Mouse (Mus musculus): ENCODE data around the gene Il1rl2. TPM values are rescaled to one million over a fixed set of nuclear protein-coding genes. Genes with fewer than 3 reads are reported as not detected.

The Il1rl2 gene
- total and polyA plus RNA-seq, 2 experiments = 0.06 to 0.37 TPM

DNA sequence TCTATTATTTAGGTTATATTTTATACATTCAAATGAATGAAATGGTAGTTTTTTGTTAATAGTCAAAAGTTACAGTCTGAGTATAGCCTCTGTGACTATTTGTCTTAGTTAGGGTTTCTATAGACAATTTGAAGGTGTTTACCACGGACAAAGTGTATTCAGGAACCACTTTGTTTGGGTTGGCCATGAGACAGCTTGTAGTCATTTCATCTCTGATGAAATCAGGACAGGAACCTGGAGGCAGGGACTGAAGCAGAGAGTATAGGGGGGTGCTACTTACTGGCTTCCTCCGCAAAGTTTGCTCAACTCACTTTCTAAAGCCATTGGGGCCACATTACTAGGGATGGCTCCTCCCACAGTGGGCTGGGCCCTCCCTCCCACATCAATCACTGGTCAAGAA lies 12.8 kb upstream of the Il1rl2 start:
- TF ChIP-seq POLR2A (IDR thresholded peaks at IDR 0.05; ENCODE audit: extremely low read depth, insufficient read depth, low read length) (no peak), CTCF (IDR thresholded peaks at IDR 0.05; ENCODE audit: low read depth, low read length) (no peak)
- Histone ChIP-seq H3K27ac (replicated peaks; ENCODE audit: insufficient read depth, low read depth, low read length) (no peak overlapping the region), H3K9ac (ENCODE audit: low read depth, low read length) (no peak overlapping the region), H3K27me3 (ENCODE audit: control insufficient read depth, insufficient read depth, low read length) (no peaks in the 10 kb centered on the region), H3K36me3 (ENCODE audit: control insufficient read depth, insufficient read depth, low read length) (peaks cover 48% of the 10 kb centered on the region), H3K79me2 (ENCODE audit: control insufficient read depth, insufficient read depth, low read length) (no peaks in the 10 kb centered on the region), H3K4me1 (ENCODE audit: control insufficient read depth, insufficient read depth, low read length) (peaks cover 9% of the 10 kb centered on the region), H3K4me3 (ENCODE audit: insufficient read depth, low read depth, low read length) (no peak overlapping the region)
- 22% methylated on average over 2 of the region's 2 CpGs for WGBS
- peak; percentile 65 for DNase-seq (ENCODE audit: extremely low read depth, low read depth, low spot score)

DNA sequence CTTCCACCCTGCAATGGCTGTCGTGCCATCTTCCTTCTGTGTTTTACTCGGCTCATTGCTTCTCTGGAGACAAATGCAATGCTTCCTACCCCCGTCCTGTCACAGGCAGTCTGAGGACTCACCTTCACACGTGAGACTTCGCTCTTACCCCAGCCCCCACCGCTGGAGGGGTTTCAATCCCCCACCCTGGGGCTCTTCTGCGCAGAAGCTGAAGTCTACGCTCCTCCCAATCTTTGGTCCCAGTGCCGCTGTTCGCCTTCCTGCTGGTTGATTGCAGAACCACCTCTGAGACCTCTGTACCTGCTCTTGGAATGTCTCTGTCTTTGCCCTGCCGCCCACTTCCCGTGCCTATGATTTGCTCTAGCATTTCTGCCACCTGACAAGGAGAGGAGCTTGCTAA lies 10.4 kb upstream of the Il1rl2 start:
- H3K27ac ChIP-seq (replicated peaks; ENCODE audit: insufficient read depth, low read depth, low read length) = no peak overlapping the region
- H3K9ac ChIP-seq (ENCODE audit: low read depth, low read length) = no peak overlapping the region
- no peak for DNase-seq (ENCODE audit: extremely low read depth, low read depth, low spot score)
- H3K36me3 ChIP-seq (ENCODE audit: control insufficient read depth, insufficient read depth, low read length) = peaks cover 48% of the 10 kb centered on the region
- H3K27me3 ChIP-seq (ENCODE audit: control insufficient read depth, insufficient read depth, low read length) = no peaks in the 10 kb centered on the region
- no peak overlapping the region for H3K4me3 ChIP-seq (ENCODE audit: insufficient read depth, low read depth, low read length)
- TF ChIP-seq CTCF (IDR thresholded peaks at IDR 0.05; ENCODE audit: low read depth, low read length) = no peak
- no peak for TF ChIP-seq POLR2A (IDR thresholded peaks at IDR 0.05; ENCODE audit: extremely low read depth, insufficient read depth, low read length)
- whole genome bisulfite sequencing = 91% methylated on average over 12 of the region's 12 CpGs
- no peaks in the 10 kb centered on the region for H3K79me2 ChIP-seq (ENCODE audit: control insufficient read depth, insufficient read depth, low read length)
- H3K4me1 ChIP-seq (ENCODE audit: control insufficient read depth, insufficient read depth, low read length) = peaks cover 9% of the 10 kb centered on the region

DNA sequence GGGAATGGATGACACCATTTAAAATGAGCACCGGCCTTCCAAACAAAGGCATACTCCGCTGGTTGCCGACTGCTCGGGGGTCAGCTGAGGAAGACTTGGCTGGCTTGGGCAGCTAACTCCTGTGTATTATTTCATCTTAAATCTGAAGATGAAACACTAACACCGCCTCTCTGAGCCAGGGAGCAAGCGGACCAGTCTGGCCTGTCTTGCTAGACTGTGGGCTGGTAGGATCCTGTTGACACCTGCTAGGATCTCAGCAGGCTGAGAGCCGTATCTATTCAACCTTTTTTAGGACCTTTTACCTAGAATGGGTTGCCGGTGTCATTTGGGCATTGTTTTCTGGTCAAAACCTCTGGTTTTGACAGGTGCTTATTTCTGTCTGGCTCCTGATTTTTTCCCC lies 6.8 kb upstream of the Il1rl2 start:
- DNase-seq (ENCODE audit: extremely low read depth, low read depth, low spot score) = no peak
- no peaks in the 10 kb centered on the region for H3K27me3 ChIP-seq (ENCODE audit: control insufficient read depth, insufficient read depth, low read length)
- H3K4me3 ChIP-seq (ENCODE audit: insufficient read depth, low read depth, low read length) = no peak overlapping the region
- TF ChIP-seq CTCF (IDR thresholded peaks at IDR 0.05; ENCODE audit: low read depth, low read length) (no peak), POLR2A (IDR thresholded peaks at IDR 0.05; ENCODE audit: extremely low read depth, insufficient read depth, low read length) (no peak)
- no peak overlapping the region for H3K27ac ChIP-seq (replicated peaks; ENCODE audit: insufficient read depth, low read depth, low read length)
- H3K36me3 ChIP-seq (ENCODE audit: control insufficient read depth, insufficient read depth, low read length) = peaks cover 34% of the 10 kb centered on the region
- no peaks in the 10 kb centered on the region for H3K79me2 ChIP-seq (ENCODE audit: control insufficient read depth, insufficient read depth, low read length)
- 93% methylated on average over 8 of the region's 8 CpGs for WGBS
- H3K9ac ChIP-seq (ENCODE audit: low read depth, low read length) = no peak overlapping the region
- H3K4me1 ChIP-seq (ENCODE audit: control insufficient read depth, insufficient read depth, low read length) = peaks cover 1% of the 10 kb centered on the region; the same call in 1 of the 2 replicates

DNA sequence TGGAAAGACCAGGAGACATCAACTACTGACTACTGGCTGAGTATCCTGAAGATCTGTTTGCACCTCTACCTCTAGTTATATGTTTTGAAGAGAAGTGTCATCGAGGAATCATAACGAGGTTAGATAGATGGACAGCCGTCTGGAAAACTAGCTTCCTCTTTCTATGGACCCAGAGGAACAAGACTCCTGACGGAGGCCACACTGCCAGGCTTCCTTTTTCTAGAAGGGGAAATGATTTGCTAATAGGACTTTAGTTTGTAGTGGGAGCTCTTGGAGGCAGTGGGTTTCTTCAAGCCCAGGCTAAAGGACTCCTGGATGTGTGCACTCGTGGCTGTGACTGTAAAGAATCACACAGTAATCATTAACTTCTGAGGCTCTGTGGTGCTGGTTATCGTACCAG lies 2.6 kb upstream of the Il1rl2 start:
- TF ChIP-seq CTCF (IDR thresholded peaks at IDR 0.05; ENCODE audit: low read depth, low read length) = no peak
- no peak for TF ChIP-seq POLR2A (IDR thresholded peaks at IDR 0.05; ENCODE audit: extremely low read depth, insufficient read depth, low read length)

DNA sequence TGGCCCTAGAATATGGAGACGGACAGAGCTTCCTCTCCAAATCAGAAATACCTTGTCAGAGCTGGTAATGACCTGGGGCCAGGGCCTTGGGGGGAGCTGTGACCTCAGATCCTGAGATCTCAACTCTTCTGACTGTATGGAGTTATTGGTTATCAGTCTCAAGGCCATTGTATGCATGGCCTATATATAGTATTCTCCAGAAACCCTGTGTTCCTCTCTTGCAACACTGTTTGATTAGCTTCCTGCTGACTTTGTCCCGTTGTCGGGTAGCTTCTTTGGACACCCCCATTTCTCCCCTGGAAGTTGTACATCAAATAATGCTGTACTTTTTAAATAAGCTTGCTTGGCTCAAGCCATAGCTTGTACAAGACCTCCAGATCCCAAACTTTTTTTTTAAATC lies 1.9 kb upstream of the Il1rl2 start:
- DNase-seq (ENCODE audit: extremely low read depth, low read depth, low spot score) = no peak

More for the DNA sequence above, 2.6 kb upstream of the Il1rl2 start:
- no peaks in the 10 kb centered on the region for H3K79me2 ChIP-seq (ENCODE audit: control insufficient read depth, insufficient read depth, low read length)
- H3K9ac ChIP-seq (ENCODE audit: low read depth, low read length) = no peak overlapping the region
- peak; percentile 12 for DNase-seq (ENCODE audit: extremely low read depth, low read depth, low spot score)
- H3K27ac ChIP-seq (replicated peaks; ENCODE audit: insufficient read depth, low read depth, low read length) = no peak overlapping the region
- H3K4me3 ChIP-seq (ENCODE audit: insufficient read depth, low read depth, low read length) = no peak overlapping the region
- WGBS = 71% methylated on average over 6 of the region's 6 CpGs
- H3K4me1 ChIP-seq (ENCODE audit: control insufficient read depth, insufficient read depth, low read length) = peaks cover 6% of the 10 kb centered on the region; the same call in 1 of the 2 replicates
- H3K36me3 ChIP-seq (ENCODE audit: control insufficient read depth, insufficient read depth, low read length) = no peaks in the 10 kb centered on the region
- peaks cover 3% of the 10 kb centered on the region; the same call in 1 of the 2 replicates for H3K27me3 ChIP-seq (ENCODE audit: control insufficient read depth, insufficient read depth, low read length)

DNA sequence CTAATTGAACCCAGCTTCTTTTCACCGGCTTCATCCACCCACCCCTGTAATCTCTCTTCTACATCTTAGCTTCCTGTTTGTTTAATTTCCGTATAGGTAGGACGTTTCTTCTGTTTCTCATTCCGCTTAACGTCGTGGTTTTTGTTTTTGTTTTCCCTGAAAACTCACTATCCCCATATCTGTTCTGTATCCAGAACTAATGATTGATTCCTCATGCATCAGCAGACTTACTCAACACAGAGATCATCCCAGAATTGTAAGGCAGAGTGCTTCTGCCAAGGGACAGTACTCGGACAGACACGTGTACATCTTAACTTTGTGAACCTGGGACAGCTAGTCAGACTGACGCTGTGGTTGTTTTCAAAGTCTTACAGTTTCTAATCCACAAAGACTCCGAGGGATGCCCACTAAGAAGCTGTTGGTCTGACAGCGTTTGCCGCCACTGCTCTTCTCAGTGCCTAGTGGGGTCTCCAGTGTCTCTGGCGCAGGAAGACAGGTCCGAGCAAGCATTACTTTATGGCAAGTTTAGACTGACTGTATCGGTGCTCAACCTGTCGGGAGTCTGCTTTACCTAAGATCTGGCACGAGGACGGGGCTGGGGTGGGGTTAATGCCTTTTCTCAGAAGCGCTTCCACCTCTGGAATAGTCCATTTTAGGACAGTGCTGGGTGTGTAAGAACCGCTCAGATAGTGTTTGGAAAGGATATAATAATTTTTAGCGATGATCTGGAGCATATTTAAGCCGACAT lies 719 bp downstream of the Il1rl2 start:
- H3K79me2 ChIP-seq (ENCODE audit: control insufficient read depth, insufficient read depth, low read length) = no peaks in the 10 kb centered on the region
- peak overlapping the region; percentile 47 for H3K4me3 ChIP-seq (ENCODE audit: insufficient read depth, low read depth, low read length)
- 13% methylated on average over 22 of the region's 22 CpGs for WGBS
- peaks cover 6% of the 10 kb centered on the region; the same call in 1 of the 2 replicates for H3K4me1 ChIP-seq (ENCODE audit: control insufficient read depth, insufficient read depth, low read length)
- DNase-seq (ENCODE audit: extremely low read depth, low read depth, low spot score) = no peak
- H3K9ac ChIP-seq (ENCODE audit: low read depth, low read length) = peak overlapping the region; percentile 2; the same call in 1 of the 2 replicates
- peaks cover 3% of the 10 kb centered on the region; the same call in 1 of the 2 replicates for H3K27me3 ChIP-seq (ENCODE audit: control insufficient read depth, insufficient read depth, low read length)
- H3K36me3 ChIP-seq (ENCODE audit: control insufficient read depth, insufficient read depth, low read length) = no peaks in the 10 kb centered on the region
- TF ChIP-seq CTCF (IDR thresholded peaks at IDR 0.05; ENCODE audit: low read depth, low read length) = no peak
- no peak overlapping the region for H3K27ac ChIP-seq (replicated peaks; ENCODE audit: insufficient read depth, low read depth, low read length)

More for the DNA sequence above, 1.9 kb upstream of the Il1rl2 start:
- no peak overlapping the region for H3K27ac ChIP-seq (replicated peaks; ENCODE audit: insufficient read depth, low read depth, low read length)
- TF ChIP-seq CTCF (IDR thresholded peaks at IDR 0.05; ENCODE audit: low read depth, low read length) (no peak), POLR2A (IDR thresholded peaks at IDR 0.05; ENCODE audit: extremely low read depth, insufficient read depth, low read length) (no peak)
- no peak overlapping the region for H3K4me3 ChIP-seq (ENCODE audit: insufficient read depth, low read depth, low read length)
- H3K27me3 ChIP-seq (ENCODE audit: control insufficient read depth, insufficient read depth, low read length) = peaks cover 3% of the 10 kb centered on the region; the same call in 1 of the 2 replicates
- no peaks in the 10 kb centered on the region for H3K36me3 ChIP-seq (ENCODE audit: control insufficient read depth, insufficient read depth, low read length)
- H3K4me1 ChIP-seq (ENCODE audit: control insufficient read depth, insufficient read depth, low read length) = peaks cover 6% of the 10 kb centered on the region; the same call in 1 of the 2 replicates
- WGBS = 42% methylated on average over 3 of the region's 3 CpGs
- H3K9ac ChIP-seq (ENCODE audit: low read depth, low read length) = no peak overlapping the region
- H3K79me2 ChIP-seq (ENCODE audit: control insufficient read depth, insufficient read depth, low read length) = no peaks in the 10 kb centered on the region
